Mouse (Mus musculus) olfactory bulb, adult 2 months (tissue): ENCODE measurements at regions not wholly inside any gene's neighbourhood (a gene's known extent, or its start where the extent isn't known, plus 50 kb on each side); places are given as distances from the start of the nearest gene placed in this dataset.
A peak's percentile ranks its signal among the peaks of the same experiment; 100 is the strongest.

Source experiments
- H3K27ac ChIP-seq: fragments of 200-500 bp; 2 replicates; pipeline ENCODE4 v1.5.1; 2012; ENCODE audit warnings: low read depth, low read length; ENCODE audit not compliant: insufficient read depth
- H3K4me1 ChIP-seq: fragments of 200-500 bp; 2 replicates; pipeline ENCODE4 v1.6.1; 2012; ENCODE audit warnings: low read length; ENCODE audit not compliant: control insufficient read depth, insufficient read depth
- H3K4me3 ChIP-seq: fragments of 200-500 bp; 2 replicates; pipeline ENCODE4 v1.5.1; 2012; ENCODE audit warnings: mild to moderate bottlenecking, low read depth, low read length, moderate library complexity; ENCODE audit not compliant: insufficient read depth
- CTCF ChIP-seq: fragments of 200-500 bp; IDR thresholded peaks from 2 replicates; pipeline ENCODE4 v1.5.1; 2012; ENCODE audit warnings: low read depth, mild to moderate bottlenecking, low read length, moderate library complexity; ENCODE audit not compliant: insufficient read depth
- POLR2A ChIP-seq: fragments of 200-500 bp; IDR thresholded peaks from 2 replicates; pipeline ENCODE4 v1.6.1; 2012; ENCODE audit warnings: mild to moderate bottlenecking, low read depth, low read length, moderate library complexity; ENCODE audit not compliant: insufficient read depth
- WGBS: fragments of 180-500 bp; shearing (Covaris S2); methylation state at CpG from one replicate; pipeline ENCODE4 v1.1.7; 2018; 5-methylcytosine and 5-hydroxymethylcytosine counted together

- peaks cover 11% of the 10 kb centered on the region for H3K4me1 ChIP-seq
- no peak overlapping the region for H3K4me3 ChIP-seq
- no peak for TF ChIP-seq POLR2A
- no peak for TF ChIP-seq CTCF
- 38% methylated on average over 23 of the region's 23 CpGs for WGBS
- H3K27ac ChIP-seq = 0 out of 2 replicates have a peak overlapping the region, but pooled peaks have one; percentile 42
Observed at GRCm38 (mm10) chr3:153084226-153085095, 102.4 kb upstream of the St6galnac5 start.

GRCm38 (mm10) chr3:153080371-153080770 is 98.3 kb upstream of the St6galnac5 start:
- TF ChIP-seq CTCF (no peak), POLR2A (no peak)
- H3K4me3 ChIP-seq = no peak overlapping the region
- H3K4me1 ChIP-seq = peaks cover 10% of the 10 kb centered on the region
- WGBS = 85% methylated on average over 3 of the region's 3 CpGs
- H3K27ac ChIP-seq = no peak overlapping the region

DNA sequence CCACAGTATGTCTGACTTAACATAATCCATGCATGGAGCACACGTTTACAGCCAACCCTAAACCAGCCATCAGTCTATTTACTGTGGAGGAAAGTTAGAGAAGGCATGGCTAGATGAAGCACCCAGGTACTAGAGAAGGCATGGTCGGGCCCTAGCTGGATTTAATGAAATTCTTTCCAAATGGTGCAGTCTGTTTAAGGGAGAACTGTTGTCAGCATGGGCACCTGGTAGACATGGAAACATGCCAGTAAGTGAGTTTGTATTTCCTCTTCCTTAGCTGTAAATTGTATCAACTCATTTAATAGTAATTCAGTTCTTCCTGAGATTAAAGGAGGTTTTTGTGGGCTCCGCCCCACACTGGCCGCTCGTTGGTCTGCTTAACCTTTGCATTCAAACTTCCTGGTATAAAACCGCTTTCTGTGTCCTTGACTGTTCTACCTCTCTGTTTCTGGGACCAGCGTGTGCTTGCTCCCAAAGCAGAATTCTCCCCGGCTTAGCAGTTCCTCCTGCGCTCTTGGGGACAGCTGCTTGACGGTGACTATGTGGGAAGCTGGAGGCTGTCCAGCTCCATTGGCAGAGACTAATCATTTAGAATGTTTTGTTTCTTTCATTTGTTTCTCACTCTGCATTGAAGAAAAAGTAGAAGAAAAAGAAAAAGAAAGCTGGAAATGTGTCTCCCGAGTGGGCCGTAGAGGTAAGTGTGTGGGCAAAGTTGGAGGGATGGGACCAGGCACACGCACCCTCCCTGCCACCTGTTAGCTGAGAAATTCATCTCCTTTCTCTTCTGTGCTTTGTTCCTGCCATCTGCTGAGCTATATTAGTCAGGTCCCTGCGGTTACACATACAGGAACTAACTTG is 96.0 kb upstream of the St6galnac5 start:
- WGBS = 47% methylated on average over 14 of the region's 14 CpGs
- no peak for TF ChIP-seq POLR2A
- no peak for TF ChIP-seq CTCF
- Histone ChIP-seq H3K4me3 (no peak overlapping the region), H3K4me1 (no peaks in the 10 kb centered on the region), H3K27ac (no peak overlapping the region)

GRCm38 (mm10) chr3:153072200-153072919 is 90.3 kb upstream of the St6galnac5 start:
- no peaks in the 10 kb centered on the region for H3K4me1 ChIP-seq
- H3K27ac ChIP-seq = no peak overlapping the region
- 69% methylated on average over 10 of the region's 10 CpGs for WGBS
- TF ChIP-seq POLR2A (no peak), CTCF (no peak)
- H3K4me3 ChIP-seq = no peak overlapping the region

GRCm38 (mm10) chr3:153071549-153071948 is 89.5 kb upstream of the St6galnac5 start:
- Histone ChIP-seq H3K4me3 (no peak overlapping the region), H3K4me1 (no peaks in the 10 kb centered on the region), H3K27ac (no peak overlapping the region)
- TF ChIP-seq POLR2A (no peak), CTCF (no peak)
- 91% methylated on average over 8 of the region's 8 CpGs for WGBS

- TF ChIP-seq POLR2A = no peak
- TF ChIP-seq CTCF = no peak
- Histone ChIP-seq H3K27ac (no peak overlapping the region), H3K4me3 (no peak overlapping the region), H3K4me1 (no peaks in the 10 kb centered on the region)
- WGBS = 88% methylated on average over 3 of the region's 3 CpGs
Observed at GRCm38 (mm10) chr3:153071123-153071522, 89.1 kb upstream of the St6galnac5 start.

GRCm38 (mm10) chr3:153065890-153066289 is 83.8 kb upstream of the St6galnac5 start:
- Histone ChIP-seq H3K4me1 (no peaks in the 10 kb centered on the region), H3K27ac (no peak overlapping the region), H3K4me3 (no peak overlapping the region)
- TF ChIP-seq CTCF (no peak), POLR2A (no peak)
- WGBS = 71% methylated on average over 3 of the region's 3 CpGs

GRCm38 (mm10) chr3:153053163-153053562 is 71.1 kb upstream of the St6galnac5 start:
- WGBS = 99% methylated on average over 3 of the region's 3 CpGs
- Histone ChIP-seq H3K27ac (no peak overlapping the region), H3K4me3 (no peak overlapping the region), H3K4me1 (no peaks in the 10 kb centered on the region)
- no peak for TF ChIP-seq POLR2A
- TF ChIP-seq CTCF = no peak
